Mouse (Mus musculus) brain, adult 2 months (tissue): Measurements from ENCODE around the gene Zfyve9.

Source experiments
- DNase-seq: peaks from one replicate; pipeline ENCODE4 v3.0.0; 2011; ENCODE audit warnings: low read depth, low spot score

Gene Zfyve9

DNA sequence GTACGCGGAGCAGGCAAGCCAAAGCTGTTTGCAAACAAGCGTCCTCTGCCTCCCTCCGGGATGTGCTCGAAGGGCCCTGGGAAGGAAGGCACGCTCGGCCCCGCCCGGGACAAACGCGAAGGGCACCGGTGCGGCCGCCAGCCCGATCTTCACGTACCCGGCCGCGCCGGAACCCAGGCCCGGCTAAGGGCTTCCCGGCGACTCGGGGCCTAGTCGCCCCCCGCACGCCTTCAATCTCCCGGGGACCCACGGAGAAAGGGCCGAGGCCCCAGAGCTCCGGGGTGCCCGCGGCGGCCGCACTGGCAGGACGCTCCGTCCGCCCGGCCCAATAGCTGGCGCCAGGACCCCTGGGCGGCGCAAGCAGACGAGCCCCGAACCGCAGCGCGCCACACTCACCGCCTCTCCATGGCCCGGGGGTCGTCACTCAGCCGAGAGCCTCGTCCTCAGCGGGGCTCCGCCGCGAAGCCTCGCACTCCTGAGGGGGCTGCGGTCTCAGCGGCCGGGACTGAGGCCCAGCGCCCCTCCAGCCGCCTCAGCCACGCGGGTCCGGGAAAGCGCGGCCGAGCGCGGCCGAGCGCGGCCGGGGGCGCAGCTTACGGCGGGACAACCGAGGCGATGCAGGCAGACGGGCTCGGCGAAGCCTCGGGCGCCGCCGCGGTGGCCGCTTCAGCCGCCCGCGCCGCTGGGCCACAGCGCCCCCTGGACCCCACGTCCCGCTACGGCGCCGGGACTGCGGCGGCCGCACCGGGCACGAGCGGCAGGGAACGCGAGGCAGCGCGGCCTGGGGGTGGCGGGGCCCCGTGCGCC is at the start of gene Zfyve9:
Gene Zfyve9, minus strand, starts transcription at position 742 of the 807 bp plus-strand sequence.
- DNase-seq: peak; percentile 90

DNA sequence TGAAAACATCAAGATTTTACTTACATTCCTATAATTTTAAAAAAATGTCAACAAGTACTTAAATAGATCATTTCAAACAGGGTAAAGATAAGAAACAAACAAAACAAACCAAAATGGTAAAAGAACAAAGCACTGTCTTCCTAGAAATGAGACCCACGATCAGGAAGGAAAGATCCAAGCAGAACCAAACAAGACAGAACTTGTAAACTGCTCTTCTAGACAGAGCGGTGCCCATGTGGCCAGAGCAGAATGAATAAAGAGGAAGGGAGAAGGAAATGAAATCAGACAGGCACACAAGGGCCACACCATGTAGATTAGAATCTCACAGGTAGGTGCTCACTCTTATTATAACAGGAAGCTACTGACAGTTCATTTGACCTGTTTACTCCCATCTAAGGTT is 46.0 kb upstream of the Zfyve9 start:
- DNase-seq: no peak

DNA sequence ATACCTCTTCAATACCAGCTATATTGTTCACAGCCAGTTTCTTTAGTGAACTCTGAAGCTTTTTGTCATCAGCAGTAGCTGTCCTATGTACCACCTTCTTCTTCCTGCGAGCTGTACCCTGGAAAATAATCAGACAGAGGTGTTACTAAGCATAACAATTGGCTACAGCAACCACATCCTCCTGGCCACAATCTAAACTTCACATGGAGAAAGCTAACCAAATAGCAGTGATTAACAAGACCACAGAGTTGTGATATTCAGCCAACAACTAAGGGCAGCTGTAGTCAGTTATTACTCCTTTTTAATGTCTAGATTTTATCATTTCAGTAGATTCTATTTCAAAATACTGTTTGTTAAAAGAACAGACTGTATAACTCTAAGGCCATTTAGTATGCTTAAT is 45.5 kb upstream of the Zfyve9 start:
- no peak for DNase-seq

DNA sequence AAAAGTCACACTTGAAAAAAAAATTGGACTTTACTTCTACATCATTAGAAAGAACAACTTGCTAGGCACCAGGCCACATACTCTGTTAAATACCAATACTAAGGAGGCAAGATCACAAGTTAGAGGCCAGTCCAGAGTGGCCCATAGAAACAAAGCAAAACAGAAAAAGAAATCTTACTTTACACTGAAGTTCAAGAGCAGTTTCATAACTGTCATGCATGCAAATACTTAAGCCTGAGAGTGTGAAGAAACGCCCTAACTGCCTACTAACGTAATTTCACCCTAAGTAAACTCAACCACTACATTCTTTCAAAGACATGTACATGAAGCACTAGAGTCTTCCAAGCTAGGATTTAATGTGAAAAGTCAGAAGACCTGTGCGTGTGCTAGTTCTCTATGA is 45.1 kb upstream of the Zfyve9 start:
- no peak for DNase-seq

DNA sequence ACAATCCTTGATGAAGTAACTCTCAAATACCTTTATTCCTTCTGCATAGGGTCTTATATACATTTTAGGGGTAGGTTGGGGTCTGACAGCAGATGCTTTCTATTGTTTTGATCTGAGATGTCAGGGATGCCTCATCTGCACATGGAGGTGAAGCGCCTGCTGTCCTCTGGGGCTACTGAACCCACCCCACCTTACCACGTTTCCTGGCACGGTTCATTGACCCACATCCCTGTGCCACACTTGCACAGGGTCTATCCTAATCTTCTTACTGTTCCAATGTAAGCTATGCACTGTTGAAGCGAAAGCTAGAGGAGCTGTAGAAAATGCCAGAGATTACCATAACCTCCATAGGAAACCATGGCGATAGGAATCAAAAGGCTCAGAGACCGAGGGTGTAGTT is 31.0 kb upstream of the Zfyve9 start:
- no peak for DNase-seq

DNA sequence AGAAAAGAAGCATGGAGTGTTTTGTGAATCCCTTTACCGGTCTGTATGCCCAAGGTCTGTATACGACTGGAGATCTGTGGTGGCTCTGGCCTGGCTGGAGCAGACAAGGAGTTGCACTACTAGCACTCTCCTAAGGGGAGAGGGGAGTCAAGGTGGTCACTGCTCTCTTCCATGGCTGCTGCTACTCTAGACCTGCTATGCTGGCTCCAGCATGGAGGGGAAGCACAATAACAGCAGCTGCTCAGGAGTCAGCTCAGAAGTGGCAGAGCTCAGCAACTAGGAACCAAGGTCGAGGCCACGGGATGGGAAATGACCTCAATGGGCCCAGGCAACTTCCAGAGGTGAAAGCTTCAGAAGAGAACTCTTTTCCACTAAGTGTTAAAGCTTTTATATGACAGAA is 30.5 kb upstream of the Zfyve9 start:
- DNase-seq: no peak

DNA sequence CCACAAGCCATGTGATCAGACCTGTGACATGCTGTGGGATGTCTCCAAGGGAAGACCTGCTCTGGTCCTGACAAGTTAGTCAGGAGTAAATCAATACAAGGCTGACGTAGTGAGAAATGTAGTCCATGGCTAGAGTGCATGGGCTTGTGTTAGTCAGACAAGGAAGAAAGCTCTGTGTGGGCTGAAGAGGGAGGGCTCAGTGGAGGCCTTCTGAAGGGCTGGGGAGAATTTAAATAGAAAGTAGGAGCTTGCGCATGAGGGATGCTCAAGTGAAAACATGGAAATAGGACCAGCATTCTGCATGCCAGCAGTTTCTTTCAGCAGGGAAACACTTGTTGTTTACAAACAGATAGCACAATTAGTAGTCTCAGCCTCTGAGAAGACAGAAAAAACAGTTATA is 22.9 kb upstream of the Zfyve9 start:
- DNase-seq: peak; percentile 59

DNA sequence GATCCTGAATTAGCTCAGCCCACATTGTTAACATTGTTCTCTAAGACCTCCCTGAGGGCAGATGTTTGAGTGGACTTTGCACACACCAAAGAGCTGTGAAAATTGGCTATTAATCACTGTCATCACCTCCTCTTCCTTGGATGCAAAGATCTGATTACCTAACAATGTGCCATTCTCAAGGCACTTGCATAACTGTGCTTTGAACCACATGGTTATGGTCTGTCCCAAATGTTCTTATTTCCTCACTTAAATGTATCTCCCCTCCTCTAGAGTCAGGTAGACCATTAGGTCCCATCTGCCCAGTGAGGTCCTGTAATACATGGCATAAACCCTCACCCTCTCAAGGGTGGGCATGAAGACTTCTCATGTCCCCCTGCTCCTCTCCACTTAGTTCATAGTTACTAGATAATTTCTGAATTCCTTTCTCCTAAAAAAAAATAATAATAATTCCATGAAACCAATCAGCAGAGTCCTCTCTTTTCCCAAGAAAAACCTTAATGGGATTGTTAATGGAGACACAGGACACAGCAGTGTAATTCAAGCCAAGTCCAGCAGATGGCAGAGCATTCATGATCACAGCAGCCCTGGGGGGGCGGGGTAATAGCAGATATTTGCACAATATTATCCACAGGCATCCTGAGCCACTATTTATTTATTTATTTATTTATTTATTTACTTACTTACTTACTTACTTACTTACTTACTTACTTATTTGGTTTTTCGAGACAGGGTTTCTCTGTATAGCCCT is 17.7 kb upstream of the Zfyve9 start:
- DNase-seq: peak; percentile 85

DNA sequence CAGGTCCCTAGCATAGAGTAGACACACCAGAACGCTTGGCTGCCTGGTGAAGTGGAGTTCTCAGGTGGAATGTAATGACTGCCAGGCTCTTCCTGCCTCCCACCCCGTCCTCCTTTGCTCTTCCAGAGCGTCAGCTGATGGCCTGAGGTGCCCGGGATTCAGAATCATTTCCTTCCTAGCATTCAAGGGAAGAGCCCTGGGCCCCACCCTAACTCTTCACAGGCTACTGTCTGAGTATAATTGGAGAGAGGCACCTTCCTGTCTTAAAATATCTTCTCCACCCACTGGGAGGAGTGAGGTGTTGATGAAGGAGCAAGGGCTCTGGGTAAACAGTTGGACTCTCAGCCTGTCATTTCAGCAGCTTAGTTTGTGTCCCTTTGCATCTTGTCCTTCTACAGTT is 16.1 kb upstream of the Zfyve9 start:
- DNase-seq: peak; percentile 11

DNA sequence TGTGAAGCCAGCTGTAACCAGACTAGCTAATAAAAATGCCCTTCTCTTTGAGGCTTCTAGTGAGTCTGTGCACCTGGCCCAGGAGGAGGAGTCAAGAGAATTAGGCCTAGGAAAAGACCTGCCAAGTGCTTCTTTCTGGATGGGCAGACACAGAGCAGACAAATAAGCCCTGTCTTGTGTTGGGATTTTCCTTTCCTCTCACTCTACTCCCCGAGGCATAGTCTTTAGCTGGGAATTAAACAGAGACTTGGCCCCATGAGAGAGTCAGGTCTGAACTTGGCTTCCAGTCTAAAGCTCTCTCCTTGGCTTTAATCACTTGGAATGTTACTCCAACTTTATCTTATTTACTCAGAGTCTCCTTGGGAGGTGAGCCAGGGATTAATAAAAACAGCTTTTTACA is 13.3 kb upstream of the Zfyve9 start:
- DNase-seq: no peak

DNA sequence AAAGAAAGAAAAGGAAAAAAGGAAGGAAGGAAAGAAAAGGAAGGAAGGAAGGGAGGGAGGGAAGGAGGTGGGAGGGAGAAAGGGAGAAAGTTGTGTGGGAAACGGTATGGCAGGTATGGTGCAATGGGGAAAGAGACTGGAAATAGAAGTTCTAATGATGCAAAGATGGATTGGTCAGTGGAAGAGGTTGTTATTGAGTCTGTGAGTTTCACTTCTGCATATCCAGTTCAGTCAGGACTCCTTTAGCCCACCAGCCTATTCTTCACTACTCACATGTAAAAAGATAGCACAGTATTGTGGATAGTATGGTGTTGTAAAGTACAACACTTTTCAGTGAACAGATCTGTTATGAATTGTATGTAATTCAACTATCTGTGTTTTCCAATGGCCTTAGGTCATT is 9.9 kb upstream of the Zfyve9 start:
- DNase-seq: no peak

DNA sequence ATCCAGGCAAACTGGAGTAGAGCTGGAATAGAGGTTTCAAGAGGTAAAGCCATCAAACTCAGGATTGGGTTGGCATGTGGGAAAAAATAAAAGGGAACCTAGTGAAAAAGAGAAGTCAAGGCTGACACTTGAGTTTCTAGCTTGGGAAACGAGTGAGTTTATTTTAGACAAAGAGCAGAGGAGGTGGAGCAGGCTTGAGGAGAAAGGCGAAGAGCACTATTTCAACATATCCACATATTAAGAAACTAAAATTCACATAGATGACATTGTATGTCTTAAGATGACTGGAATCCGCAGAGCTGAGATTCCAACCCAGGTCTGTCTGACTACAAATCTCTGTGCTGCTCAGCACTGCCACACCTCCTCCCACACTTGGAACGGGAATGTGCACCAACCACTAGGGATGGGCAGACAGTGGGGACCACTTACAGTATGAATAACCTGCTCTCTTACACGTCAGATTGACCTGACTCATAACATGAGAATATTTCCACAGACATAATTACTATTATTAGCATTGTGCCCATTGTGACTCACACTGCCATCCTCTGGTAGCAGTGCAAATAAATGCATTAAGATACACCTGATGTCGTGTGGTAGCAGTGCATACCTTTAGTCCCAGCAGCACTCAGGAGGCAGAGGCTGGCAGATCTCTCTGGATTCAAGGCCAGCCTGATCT is 8.8 kb upstream of the Zfyve9 start:
- peak; percentile 27 for DNase-seq

DNA sequence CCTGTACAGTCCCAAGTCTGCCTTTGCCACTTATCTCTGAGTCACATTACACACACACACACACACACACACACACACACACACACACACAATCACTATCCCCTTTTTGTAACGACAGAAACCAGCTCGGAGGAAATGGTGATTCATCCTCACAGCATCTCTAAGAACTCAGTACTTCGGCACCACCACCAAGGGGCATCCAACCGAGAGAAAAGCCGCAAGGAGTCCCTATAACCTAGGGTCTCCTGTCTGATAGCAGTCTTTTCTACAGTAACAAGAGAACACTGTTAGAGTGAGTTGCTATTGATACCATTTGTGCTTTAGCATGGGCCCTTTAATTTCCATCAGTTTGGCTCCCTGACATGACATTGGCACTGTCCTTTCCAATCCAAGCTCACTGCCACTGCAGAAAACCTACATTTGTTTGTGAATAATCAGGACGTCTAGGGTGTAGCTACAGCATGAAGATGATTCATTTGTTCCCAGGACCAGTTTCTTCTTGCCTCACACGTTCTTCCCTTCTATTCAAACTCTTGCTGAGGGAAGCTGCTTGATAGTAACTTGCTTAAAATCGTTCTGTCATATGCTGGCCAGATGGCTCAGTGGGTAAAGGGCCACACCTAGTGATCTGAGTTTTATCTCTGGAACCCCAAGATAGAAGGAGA is 2.0 kb upstream of the Zfyve9 start:
- peak; percentile 90 for DNase-seq

DNA sequence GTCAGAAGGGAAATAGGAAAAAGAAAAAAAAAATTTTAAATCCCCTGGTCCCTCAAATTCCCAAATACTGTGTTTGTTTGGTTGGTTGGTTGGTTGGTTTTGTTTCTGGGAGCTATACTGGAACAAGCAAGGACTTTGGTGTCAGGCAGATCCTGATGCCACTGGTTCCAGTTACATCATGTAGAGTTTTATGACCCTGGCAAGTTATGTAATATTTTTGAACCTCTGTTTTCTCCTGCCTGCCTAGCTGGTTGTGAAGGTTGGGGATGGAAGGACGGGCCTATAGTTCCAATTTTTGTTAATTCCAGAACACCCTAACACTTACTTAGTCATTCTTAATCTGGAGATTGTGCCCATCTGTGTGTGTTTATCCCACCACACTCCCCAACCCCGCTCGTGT is 998 bp upstream of the Zfyve9 start:
- DNase-seq: peak; percentile 74

DNA sequence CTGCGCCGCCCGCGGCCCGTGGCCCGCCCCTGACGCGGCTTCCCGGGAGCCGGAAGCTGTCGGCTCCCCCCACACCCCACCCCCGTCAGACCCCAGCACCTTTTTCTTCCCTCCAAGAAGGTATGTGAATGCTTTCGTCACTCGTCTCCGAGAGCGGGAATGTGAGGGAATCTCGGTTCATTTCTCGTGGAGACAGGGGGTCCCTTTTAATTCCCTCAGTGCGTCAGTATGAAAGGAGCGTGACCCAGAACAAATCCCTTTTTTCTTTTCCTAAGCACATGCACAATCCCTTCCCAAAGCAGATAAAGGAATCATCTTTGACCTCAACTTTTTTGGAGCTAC is 237 bp upstream of the Zfyve9 start:
- no peak for DNase-seq

DNA sequence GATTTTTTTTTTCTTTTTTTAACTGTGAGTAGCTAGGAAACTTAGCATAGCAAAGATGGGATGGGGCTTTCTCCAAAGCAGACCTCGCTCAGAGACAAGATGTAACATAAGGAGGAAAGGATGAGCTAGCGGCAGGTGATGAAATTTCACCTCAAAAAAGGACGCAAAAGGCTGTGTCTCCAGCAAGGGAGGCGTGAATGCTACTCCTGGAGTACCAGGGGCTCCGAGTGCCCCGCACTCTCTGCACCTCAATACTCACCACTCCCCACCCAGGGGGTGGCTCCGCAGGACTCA is 888 bp downstream of the Zfyve9 start:
- peak; percentile 81 for DNase-seq

DNA sequence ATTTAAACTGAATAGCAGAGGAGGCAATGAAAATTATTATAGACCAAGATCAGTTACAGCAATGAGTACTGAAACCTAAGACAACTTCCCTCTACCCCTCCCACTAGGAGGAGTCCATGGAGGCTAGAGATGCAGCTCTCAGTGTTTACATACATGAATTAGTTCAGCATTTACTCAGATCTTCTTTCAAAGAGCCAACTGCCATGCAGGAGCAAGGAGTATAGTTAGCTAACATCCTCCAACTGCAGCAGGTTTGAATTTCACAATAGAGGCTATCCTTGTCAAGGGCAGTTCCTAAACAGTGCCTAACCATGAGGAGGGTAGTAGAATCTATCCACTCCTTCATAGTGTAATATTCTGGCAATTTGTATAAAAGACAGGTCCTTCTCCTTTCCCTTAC is 12.1 kb downstream of the Zfyve9 start:
- DNase-seq: no peak

DNA sequence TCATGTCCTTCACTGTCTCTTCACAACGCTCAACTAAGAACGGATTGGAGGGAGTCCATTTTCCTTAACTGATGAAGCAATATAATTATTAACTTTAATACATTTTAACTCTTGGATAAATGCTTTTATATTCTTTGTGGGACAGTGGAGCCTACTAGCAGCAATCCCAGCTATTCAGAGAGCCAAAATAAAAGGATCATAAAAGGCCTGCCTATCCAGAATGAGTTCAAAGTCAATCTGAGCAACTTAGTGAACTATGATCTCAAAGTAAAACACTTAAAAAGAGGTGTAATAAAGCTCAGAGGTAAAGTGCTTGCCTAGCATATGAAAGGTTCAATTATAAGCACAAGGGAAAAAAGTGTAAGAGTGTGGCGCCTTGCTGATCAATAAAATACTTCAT is 21.0 kb downstream of the Zfyve9 start:
- DNase-seq: no peak

DNA sequence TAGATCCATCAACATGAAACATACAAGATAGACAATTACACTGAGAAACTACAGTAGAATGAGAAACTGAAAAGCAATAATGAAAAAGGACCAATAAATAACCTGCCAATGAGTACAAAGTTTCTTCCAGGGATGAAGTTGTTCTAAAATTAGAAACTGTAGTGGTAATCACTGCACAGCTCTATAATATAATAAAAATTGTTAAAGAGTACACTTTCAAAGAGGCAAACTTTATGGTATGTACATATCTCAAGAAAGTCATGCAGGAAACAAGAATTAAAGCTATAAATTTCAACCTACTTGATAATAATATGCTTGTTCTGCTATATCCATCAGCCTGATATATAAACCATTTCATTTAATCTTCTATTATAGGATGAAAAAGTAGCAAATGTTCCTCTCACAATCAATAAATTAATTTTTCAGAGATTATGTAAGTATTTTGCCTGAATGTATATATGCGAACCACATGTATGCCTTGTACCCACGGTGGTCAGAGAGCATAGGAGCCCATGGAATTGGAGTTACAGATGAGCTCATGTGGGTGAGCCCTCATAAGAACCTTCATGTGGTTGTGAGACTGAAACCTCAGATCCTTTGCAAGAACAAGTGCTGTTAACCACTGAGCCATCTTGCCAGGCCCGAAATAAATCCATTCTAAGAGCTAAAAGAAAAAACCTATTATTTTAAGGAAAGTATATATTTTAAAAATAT is 34.3 kb downstream of the Zfyve9 start:
- no peak for DNase-seq

DNA sequence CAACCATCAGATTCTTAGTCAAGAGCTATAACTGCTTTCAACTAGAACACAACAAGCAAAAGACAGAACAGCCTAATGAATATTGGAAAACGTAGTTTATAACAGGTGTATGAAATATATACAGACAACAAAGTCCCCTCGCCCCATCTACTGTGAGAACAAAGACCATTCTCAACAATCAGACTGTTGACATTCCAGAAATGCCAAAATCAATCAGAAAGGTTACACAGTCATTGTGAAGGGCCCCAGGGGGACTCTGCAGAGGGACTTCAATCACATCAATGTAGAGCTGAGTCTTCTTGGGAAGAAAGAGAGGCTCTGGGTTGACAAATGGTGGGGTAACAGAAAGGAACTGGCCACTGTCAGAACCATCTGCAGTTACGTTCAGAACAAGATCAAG is 49.0 kb downstream of the Zfyve9 start:
- DNase-seq: no peak

DNA sequence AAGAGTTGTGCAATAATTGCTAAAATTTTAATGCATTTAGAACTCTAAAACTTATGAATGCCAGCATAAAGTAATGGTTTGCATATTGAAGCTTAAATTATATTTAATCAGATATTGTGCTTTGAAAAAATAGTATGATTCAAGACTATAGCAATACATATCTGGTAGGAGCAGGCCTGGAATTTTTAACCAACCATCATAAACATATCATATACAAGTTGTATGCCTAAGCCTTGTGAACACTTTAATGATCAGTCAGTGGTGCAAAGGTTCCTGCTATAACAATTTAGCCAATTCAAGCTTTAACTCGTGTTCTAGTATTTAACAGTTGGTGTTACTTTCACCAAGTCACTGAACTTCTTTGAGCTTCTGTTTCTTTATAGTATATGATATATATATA is 50.1 kb downstream of the Zfyve9 start:
- no peak for DNase-seq

DNA sequence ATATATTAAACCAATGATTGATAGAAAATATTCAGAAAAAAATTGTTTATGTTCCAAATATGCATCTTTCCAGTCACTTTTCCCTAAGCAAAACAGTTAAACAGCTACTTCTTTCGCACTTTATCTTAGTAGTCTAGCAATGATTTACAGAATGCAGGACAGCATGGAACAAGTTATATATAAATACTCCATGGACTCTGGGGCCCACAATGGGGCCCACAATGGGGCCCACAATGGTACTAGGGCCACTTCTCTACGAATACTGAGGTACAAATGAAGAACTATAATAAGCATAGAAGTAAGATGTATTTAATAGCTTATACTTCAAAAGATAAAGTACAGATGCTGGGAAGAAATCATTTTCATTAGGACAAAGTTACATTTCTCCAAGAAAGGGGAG is 56.5 kb downstream of the Zfyve9 start:
- no peak for DNase-seq
